Mouse (Mus musculus): Measurements from ENCODE around the gene Cop1. TPM values are rescaled to one million over a fixed set of nuclear protein-coding genes. Genes with fewer than 3 reads are reported as not detected.

Cop1 gene
- total and polyA plus RNA-seq, 3 experiments, result 28.3 to 95.1 (median 83.8) TPM

GRCm38 (mm10) chr1:159222046-159222445 is 10.1 kb upstream of the Cop1 start:
- TF ChIP-seq MEF2A (IDR thresholded peaks at IDR 0.05; ENCODE audit: extremely low read depth, insufficient replicate concordance, low read depth, low read length, poor library complexity, severe bottlenecking), result no peak
- no peak for TF ChIP-seq JUND (IDR thresholded peaks at IDR 0.05; ENCODE audit: low read depth, low read length)
- no peak for TF ChIP-seq TBP (IDR thresholded peaks at IDR 0.05; ENCODE audit: low read depth, low read length)
- TF ChIP-seq POLR2AphosphoS2 (IDR thresholded peaks at IDR 0.05; ENCODE audit: low read length), result no peak
- TF ChIP-seq TCF12 (IDR thresholded peaks at IDR 0.05; ENCODE audit: low read depth, low read length), result no peak
- no peak for TF ChIP-seq ZC3H11A (IDR thresholded peaks at IDR 0.05; ENCODE audit: low read depth, low read length)
- no peak for TF ChIP-seq RAD21 (IDR thresholded peaks at IDR 0.05; ENCODE audit: low read depth, low read length)
- no peak for TF ChIP-seq GABPA (IDR thresholded peaks at IDR 0.05; ENCODE audit: low read depth, low read length)
- TF ChIP-seq HCFC1 (IDR thresholded peaks at IDR 0.05; ENCODE audit: low read depth, low read length), result no peak
- no peak for TF ChIP-seq NRF1 (IDR thresholded peaks at IDR 0.05; ENCODE audit: insufficient read depth, low read depth, low read length, poor library complexity, severe bottlenecking)
- TF ChIP-seq USF2 (IDR thresholded peaks at IDR 0.05; ENCODE audit: borderline replicate concordance in 1 of 2, insufficient read depth in 1 of 2, low read depth in 1 of 2, low read length in 2 of 2), result no peak
- TF ChIP-seq TAL1 (IDR thresholded peaks at IDR 0.05; ENCODE audit: low read length), result no peak
- no peak for TF ChIP-seq MXI1 (IDR thresholded peaks at IDR 0.05; ENCODE audit: low read depth, low read length)
- TF ChIP-seq GATA1 (IDR thresholded peaks at IDR 0.05; ENCODE audit: low read depth, low read length), result no peak
- no peak for TF ChIP-seq POLR2A (IDR thresholded peaks at IDR 0.05; ENCODE audit: control insufficient read depth in 1 of 2, insufficient read depth in 1 of 2, low read depth in 1 of 2, low read length in 2 of 2, poor library complexity in 1 of 2)
- no peak for TF ChIP-seq SIN3A (IDR thresholded peaks at IDR 0.05; ENCODE audit: low read length)
- no peak for TF ChIP-seq MAZ (IDR thresholded peaks at IDR 0.05; ENCODE audit: low read depth, low read length)
- TF ChIP-seq UBTF (IDR thresholded peaks at IDR 0.05; ENCODE audit: borderline replicate concordance, insufficient read depth, low read depth, low read length), result no peak
- Histone ChIP-seq H3K27ac (ENCODE audit: control insufficient read depth, low read depth, low read length) (no peak overlapping the region), H3K9ac (ENCODE audit: control insufficient read depth, low read depth, low read length, poor library complexity, severe bottlenecking) (no peak overlapping the region), H3K36me3 (ENCODE audit: control insufficient read depth in 1 of 2, insufficient read depth in 2 of 2, low read length in 2 of 2) (peaks cover 0 to 15% of the 10 kb centered on the region in 2 experiments; a peak in 2 of 4 replicates), H3K27me3 (ENCODE audit: control insufficient read depth in 1 of 2, insufficient read depth in 2 of 2, low read length in 2 of 2) (no peaks in the 10 kb centered on the region), H3K4me1 (ENCODE audit: control insufficient read depth in 1 of 2, insufficient read depth in 2 of 2, low read length in 2 of 2) (peaks cover 9 to 10% of the 10 kb centered on the region in 2 experiments), H3K9me3 (replicated peaks; ENCODE audit: insufficient read depth, low read length) (no peaks in the 10 kb centered on the region), H3K79me2 (ENCODE audit: control insufficient read depth, insufficient read depth, low read length, poor library complexity) (no peaks in the 10 kb centered on the region), H3K4me3 (ENCODE audit: control insufficient read depth in 1 of 2, insufficient read depth in 1 of 2, low read depth in 2 of 2, low read length in 2 of 2) (no peak overlapping the region)
- no peak for DNase-seq (ENCODE audit: low read depth, low spot score)

GRCm38 (mm10) chr1:159225064-159225824 is 6.9 kb upstream of the Cop1 start:
- peak overlapping the region; percentile 33 for H3K9ac ChIP-seq (ENCODE audit: control insufficient read depth, low read depth, low read length, poor library complexity, severe bottlenecking)
- no peaks in the 10 kb centered on the region for H3K9me3 ChIP-seq (replicated peaks; ENCODE audit: insufficient read depth, low read length)
- DNase-seq (ENCODE audit: low read depth, low spot score), result peak; percentile 86
- H3K27ac ChIP-seq (ENCODE audit: control insufficient read depth, low read depth, low read length), result peak overlapping the region; percentile 63
- no peaks in the 10 kb centered on the region for H3K79me2 ChIP-seq (ENCODE audit: control insufficient read depth, insufficient read depth, low read length, poor library complexity)
- H3K4me1 ChIP-seq (ENCODE audit: control insufficient read depth in 1 of 2, insufficient read depth in 2 of 2, low read length in 2 of 2), result peaks cover 9 to 10% of the 10 kb centered on the region in 2 experiments
- peak overlapping the region; percentile 11 to 36; a peak in 1 of 4 replicates for H3K4me3 ChIP-seq (ENCODE audit: control insufficient read depth in 1 of 2, insufficient read depth in 1 of 2, low read depth in 2 of 2, low read length in 2 of 2)
- no peaks in the 10 kb centered on the region for H3K27me3 ChIP-seq (ENCODE audit: control insufficient read depth in 1 of 2, insufficient read depth in 2 of 2, low read length in 2 of 2)
- peaks cover 0 to 15% of the 10 kb centered on the region in 2 experiments; a peak in 2 of 4 replicates for H3K36me3 ChIP-seq (ENCODE audit: control insufficient read depth in 1 of 2, insufficient read depth in 2 of 2, low read length in 2 of 2)
- no peak for TF ChIP-seq CTCF (IDR thresholded peaks at IDR 0.05 in 2 of 3, conservative IDR thresholded peaks at IDR 0.05 in 1 of 3; ENCODE audit: control insufficient read depth in 1 of 3, insufficient read depth in 1 of 3, low read depth in 2 of 3, low read length in 3 of 3, poor library complexity in 1 of 3, severe bottlenecking in 1 of 3)
- peak; percentile 79 for TF ChIP-seq GATA1 (IDR thresholded peaks at IDR 0.05; ENCODE audit: low read depth, low read length)
- no peak for TF ChIP-seq NELFE (IDR thresholded peaks at IDR 0.05; ENCODE audit: low read depth, low read length)
- TF ChIP-seq MAFK (IDR thresholded peaks at IDR 0.05; ENCODE audit: borderline replicate concordance, low read depth, low read length), result no peak
- no peak for TF ChIP-seq USF1 (IDR thresholded peaks at IDR 0.05; ENCODE audit: low read depth, low read length)
- no peak for TF ChIP-seq E2F4 (IDR thresholded peaks at IDR 0.05; ENCODE audit: borderline replicate concordance, low read depth, low read length)
- TF ChIP-seq TBP (IDR thresholded peaks at IDR 0.05; ENCODE audit: low read depth, low read length), result 0 out of 2 replicates have a peak, but pooled peaks have one; percentile 11
- no peak for TF ChIP-seq BHLHE40 (IDR thresholded peaks at IDR 0.05; ENCODE audit: borderline replicate concordance, low read depth, low read length)
- TF ChIP-seq MAZ (IDR thresholded peaks at IDR 0.05; ENCODE audit: low read depth, low read length), result no peak
- TF ChIP-seq ELF1 (IDR thresholded peaks at IDR 0.05; ENCODE audit: low read depth, low read length), result 0 out of 2 replicates have a peak, but pooled peaks have one; percentile 16
- no peak for TF ChIP-seq GABPA (IDR thresholded peaks at IDR 0.05; ENCODE audit: low read depth, low read length)
- TF ChIP-seq TCF12 (IDR thresholded peaks at IDR 0.05; ENCODE audit: low read depth, low read length), result peak; percentile 82
- no peak for TF ChIP-seq UBTF (IDR thresholded peaks at IDR 0.05; ENCODE audit: borderline replicate concordance, insufficient read depth, low read depth, low read length)
- no peak for TF ChIP-seq JUND (IDR thresholded peaks at IDR 0.05; ENCODE audit: low read depth, low read length)
- TF ChIP-seq MYC (IDR thresholded peaks at IDR 0.05; ENCODE audit: low read depth, low read length), result peak; percentile 84; the same call in 1 of the 2 replicates
- TF ChIP-seq ZMIZ1 (IDR thresholded peaks at IDR 0.05; ENCODE audit: low read depth, low read length), result no peak
- peak; percentile 70 to 82 for TF ChIP-seq EP300 (IDR thresholded peaks at IDR 0.05; ENCODE audit: low read depth in 1 of 2, low read length in 2 of 2)

Data from MEL (cell line).